Mouse (Mus musculus) pancreas, adult 10 weeks (tissue): ENCODE data around the gene Vmn1r31. TPM values are rescaled to one million over a fixed set of nuclear protein-coding genes. Genes with fewer than 3 reads are reported as not detected.

Experiments
- polyA plus RNA-seq: library from polyadenylated mRNA; stranded (reverse); fragments of 350-450 nt; fragmentation: Illumina TruSeq; extraction: RNeasy Lipid Tissue Mini Kit (QIAGEN cat#74804); gene quantifications from one replicate; pipeline ENCODE4 v1.2.3, GENCODE M21; 2015; ENCODE audit warnings: low read depth, low replicate concordance; ENCODE audit not compliant: insufficient read depth

The Vmn1r31 gene
- polyA plus RNA-seq: not detected

DNA sequence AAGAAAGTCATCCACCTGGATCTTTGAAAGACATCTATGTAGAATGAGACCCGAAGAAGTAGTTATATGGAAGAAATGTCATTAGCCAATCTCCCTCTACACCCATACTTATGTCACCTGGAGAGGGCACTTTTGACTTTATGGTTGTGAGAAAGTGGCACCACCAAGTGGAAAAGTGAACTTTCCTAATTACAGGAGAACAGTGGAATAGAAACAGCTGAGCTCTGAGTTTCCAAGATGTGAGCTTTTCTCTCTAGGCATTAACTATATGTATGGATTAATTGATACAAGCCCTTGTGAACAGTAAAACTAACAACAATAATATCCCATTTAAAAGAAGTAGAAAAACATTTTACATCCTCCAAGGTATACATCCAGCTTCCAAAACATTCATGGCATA lies at the start of gene Vmn1r31:
TSS of gene Vmn1r31 (minus strand) at position 101 of the 400 bp plus-strand sequence.

DNA sequence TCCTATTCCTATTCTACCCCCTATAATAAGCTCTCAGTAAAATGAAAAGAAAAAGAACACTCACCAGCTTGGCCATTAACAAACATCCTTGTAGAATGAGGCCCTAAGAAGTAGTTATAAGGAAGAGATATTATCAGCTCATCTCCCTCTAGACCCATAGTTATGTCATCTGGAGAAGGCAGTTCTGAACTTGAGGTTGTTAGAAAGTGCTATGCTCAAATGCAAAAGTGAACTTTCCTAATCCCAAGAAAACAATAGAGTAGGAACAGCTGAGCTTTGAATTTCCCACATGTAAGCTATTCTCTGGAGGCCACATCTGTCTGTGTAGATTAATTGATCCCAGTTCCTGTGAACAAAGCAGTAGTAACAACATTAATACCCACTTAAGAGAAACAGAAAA lies 31.8 kb downstream of the Vmn1r31 start, which contains the start of gene Vmn1r30:
TSS of gene Vmn1r30 (minus strand) at position 101 of the 400 bp plus-strand sequence.

Other genes with a start within 250 kb of the Vmn1r31 start
- gene Vmn1r28, start 213.3 kb downstream of the Vmn1r31 start, polyA plus RNA-seq: not detected
- not detected for gene Vmn1r29, start 173.8 kb downstream of the Vmn1r31 start, polyA plus RNA-seq
- not detected for gene Vmn1r30, start 31.9 kb downstream of the Vmn1r31 start, polyA plus RNA-seq
- 11.7 TPM for gene Abcg2, start 109.2 kb upstream of the Vmn1r31 start, polyA plus RNA-seq